Mouse (Mus musculus) megakaryocyte, adult 5-6 weeks (primary cell): Measurements from ENCODE around the gene Eri3. TPM values are rescaled to one million over a fixed set of nuclear protein-coding genes. Genes with fewer than 3 reads are reported as not detected.

Experiments used
- ATAC-seq: 2 replicates; pipeline ENCODE4 v1.8.0; 2016; ENCODE audit warnings: mild to moderate bottlenecking, inconsistent platforms; ENCODE audit not compliant: poor library complexity, severe bottlenecking
- total RNA-seq, 2 experiments: library from RNA; stranded (forward) in 1 of 2; stranded (reverse) in 1 of 2; fragments of 153-499, 151-499 nt in 1 of 2; fragments of 221-1000, 200-1000 nt in 1 of 2; gene quantifications; 2 replicates each; pipeline versions ENCODE4 v1.2.3 to v1.2.4; 2015 to 2017

Gene Eri3
- total RNA-seq, 2 experiments from 2014 or later, result 13.3 to 36.8 TPM

DNA sequence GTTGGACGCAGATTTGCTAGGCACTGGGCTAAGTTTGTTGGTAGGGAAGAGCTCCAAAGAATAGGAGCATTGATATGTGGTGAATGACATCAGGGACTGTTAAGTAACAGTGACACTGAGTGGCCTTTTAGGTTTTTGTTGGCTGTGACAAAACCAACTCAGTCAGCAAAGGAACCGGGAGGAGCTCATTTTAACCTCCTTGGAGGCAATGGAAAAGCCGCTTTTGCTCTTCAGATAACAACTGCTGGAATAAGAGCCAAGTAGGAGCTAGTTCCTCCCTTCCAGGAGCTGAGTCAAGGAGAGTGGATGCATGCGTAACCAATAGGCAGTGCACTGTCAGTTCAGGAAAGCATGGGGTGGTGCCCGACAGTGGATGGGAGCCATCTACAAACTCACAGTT is 20.8 kb downstream of the Eri3 start:
- no peak for ATAC-seq

DNA sequence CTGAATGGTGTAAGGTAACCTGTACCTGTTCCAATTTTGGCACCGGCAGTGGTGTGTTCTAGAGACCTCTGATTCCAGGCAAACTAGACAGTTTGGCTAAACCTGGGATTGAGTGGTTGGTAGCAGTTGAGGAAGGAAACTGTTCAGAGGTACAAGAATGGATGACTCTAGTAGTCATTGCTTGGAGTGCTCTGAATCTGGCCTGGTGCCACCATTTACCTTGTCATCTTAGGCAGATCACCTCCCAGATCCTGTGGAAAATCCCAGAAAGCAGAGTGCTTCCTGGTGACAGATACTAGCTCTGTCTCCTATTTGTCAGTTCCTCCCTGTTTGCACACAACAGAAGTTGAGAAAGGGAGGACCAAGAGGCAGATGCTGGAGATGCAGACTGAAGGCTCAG is 27.4 kb downstream of the Eri3 start:
- no peak for ATAC-seq

DNA sequence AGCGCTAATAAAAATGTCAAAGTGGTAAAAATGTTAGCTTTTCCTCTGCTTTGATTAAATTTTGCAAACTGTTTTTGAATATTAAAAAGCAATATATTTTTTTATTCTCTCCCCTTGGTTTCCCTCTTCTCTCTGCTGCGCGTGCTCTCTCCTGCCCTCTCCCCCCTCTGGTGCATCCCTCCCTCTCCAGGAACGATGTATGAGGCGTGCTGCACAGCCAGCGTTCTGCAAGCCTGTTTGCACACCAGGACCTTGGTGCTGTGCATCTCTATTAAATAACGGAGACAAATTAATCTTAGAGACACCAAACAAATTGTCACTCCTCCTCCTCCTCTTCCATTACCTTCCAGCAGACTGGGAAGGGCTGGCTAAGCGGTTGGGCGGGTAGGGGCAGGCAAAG is 31.5 kb downstream of the Eri3 start:
- no peak for ATAC-seq

DNA sequence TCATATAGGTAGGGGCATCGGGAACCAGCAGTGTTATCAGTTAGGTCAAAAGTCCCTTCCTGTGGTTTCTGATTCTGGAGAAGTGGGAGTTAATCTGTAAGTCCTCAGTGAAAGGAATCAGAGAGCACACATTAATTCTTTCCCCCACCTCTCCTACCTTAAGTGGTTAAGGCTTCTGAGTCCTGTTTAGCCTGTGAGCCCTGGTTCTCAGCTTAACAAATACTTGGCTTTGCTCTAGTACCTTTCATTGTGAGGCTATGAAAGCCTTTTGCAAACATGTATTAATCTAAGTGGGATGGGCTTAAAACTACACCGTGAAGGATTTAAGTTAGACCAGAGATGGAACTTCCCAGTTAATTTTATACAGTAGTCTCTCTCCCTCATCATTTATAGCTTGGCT is 35.8 kb downstream of the Eri3 start:
- ATAC-seq, result no peak

DNA sequence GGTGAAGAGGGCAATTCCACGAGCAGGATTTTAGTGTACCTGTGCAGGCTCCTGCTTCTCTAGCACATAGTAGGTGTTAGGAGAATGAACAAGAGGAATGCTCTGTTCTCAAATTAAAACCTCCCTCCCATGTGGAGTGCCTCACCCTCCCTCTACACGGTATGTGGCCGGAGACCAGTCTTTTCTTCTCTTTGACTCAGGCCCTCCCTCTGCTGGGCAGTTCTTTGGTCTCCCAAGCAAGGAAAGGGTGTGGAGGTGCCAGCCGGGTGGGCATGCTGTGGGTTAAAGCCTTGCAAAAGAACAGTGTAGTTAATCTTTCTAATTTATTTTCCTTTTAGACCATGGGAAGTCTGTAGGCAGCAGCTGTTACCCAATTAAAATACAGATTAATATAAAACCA is 37.3 kb downstream of the Eri3 start:
- no peak for ATAC-seq

DNA sequence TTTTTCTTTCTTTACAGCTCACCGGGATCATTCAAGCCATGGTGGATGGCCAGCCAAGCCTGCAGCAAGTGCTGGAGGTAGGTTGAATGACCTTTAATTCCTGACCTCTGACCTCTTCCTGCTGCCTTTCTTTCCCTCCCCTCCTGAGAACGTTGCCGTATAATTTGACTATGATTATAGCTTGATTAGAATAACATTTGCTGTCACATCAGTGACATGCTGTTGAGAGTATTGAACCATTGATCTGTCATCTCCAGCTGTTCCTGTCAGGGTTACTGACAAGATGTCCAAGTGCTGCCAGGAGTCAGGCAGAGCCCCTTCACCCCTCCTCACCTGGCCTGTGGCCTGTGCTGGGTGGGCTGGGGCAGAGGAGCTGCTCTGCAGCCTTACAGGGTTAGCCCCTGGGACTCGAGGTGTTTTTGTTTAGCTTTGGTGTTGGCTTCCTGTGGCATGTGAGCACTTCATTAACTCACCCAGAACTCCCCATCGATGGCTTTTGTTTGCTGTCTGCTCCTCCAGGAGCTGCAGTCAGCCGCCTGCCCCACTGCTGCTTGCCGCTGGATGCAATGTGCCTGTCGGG is 39.0 kb downstream of the Eri3 start:
- no peak for ATAC-seq

DNA sequence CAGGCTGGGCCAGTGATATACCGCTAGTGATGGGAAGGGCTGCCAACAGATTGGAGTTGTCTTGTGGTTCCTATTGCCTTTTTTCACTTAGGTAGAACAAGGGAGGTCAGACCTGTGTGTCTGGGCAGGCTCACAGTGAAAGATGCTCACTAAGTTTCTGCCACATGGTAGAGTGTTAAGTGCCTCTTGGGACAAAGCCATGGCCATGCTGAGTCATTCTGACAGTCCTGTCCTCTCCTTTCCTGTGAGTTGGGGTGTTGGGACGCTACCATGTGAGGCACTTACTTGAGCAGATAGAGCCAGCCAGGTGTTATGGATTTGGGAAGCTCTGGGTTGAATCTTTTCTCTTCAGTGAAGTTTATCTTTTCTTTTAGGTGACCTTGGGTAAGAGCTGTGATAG is 40.6 kb downstream of the Eri3 start:
- ATAC-seq, result no peak

DNA sequence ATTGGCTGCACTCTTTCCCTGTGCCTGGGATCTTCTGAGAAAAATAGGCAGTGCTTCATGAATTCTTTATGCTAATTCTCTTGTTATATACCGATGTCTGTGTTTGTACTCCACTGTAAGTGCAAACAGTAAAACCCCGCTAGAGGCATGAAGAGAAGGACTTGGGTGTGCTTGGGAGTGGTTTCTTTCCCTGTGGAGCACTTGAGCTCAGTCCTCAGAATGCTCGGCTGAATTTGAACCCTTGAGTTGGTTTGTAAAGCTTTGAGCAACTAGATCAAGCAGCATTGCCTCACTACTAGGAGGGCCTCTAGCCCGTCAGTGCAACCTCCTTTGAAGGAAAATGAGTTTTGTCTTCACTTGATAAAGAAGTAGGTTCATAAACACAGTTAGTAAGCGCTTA is 42.0 kb downstream of the Eri3 start:
- no peak for ATAC-seq

DNA sequence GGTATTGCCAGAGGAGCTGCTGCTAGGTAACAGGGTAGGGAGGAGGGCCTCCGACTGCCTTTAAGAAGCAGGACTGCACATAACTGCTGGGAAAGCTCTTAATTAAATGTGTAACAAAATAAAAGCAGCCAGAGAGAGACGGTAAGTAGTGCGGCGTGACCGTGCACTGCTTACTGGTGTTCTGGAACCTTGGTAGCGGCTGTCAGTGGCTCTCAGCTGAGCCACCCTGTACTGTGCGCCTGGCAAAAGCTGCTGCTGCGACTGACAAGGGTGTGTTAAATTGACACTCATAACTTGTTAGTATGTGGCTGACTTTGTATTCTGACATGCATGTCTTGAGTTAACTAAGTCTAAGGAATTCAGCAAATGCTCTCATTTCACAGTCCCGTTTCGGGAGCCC is 45.1 kb downstream of the Eri3 start:
- no peak for ATAC-seq

DNA sequence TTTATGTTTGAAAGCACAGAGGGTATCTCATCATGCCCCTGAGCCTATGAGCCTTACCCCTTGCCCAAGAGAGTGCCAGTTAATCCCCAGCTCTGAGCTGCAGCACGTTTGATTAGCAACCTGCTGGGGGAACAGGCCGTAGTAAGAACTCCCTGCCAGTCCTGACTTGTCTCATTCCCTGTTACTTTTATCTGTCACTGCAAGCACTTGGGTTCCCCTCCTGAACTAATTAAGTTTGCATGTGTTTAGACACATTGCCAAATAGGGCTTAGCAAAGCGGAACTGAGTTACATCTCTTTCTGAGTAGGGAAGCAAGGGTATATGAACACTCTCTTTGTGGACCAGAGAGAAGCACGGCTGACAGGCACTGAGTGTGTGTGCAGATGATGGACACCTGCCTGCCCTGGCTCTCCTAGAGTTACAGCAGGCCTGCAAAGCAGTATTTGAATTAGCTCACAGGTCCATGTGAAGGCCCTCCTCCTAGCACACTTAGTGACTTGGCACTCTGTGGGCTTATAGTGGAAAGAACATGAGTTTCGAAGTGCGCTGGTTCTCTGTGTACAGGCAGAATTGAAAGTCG is 49.9 kb downstream of the Eri3 start:
- ATAC-seq, result no peak

DNA sequence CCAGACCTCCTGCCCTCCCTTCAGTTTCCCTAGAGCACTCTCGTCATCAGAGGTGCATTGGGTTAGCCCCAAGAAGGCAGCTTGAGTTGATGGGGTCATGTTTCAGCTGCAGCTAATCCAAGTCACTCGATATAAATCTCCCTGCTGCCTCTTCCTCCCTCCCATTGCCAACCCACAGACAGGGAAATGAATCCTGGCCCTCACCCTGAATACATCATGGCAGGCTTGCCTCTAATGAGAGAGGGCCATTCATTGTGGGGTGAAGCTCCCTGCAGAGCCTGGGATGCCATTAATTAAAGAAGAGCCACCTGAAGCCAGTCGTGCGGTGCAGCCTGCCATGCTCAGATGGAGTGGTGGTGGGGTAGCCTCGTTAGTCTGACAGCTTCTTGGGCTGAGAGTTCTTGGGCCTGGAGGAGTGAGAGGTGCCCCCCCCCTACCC is 51.2 kb downstream of the Eri3 start:
- no peak for ATAC-seq

DNA sequence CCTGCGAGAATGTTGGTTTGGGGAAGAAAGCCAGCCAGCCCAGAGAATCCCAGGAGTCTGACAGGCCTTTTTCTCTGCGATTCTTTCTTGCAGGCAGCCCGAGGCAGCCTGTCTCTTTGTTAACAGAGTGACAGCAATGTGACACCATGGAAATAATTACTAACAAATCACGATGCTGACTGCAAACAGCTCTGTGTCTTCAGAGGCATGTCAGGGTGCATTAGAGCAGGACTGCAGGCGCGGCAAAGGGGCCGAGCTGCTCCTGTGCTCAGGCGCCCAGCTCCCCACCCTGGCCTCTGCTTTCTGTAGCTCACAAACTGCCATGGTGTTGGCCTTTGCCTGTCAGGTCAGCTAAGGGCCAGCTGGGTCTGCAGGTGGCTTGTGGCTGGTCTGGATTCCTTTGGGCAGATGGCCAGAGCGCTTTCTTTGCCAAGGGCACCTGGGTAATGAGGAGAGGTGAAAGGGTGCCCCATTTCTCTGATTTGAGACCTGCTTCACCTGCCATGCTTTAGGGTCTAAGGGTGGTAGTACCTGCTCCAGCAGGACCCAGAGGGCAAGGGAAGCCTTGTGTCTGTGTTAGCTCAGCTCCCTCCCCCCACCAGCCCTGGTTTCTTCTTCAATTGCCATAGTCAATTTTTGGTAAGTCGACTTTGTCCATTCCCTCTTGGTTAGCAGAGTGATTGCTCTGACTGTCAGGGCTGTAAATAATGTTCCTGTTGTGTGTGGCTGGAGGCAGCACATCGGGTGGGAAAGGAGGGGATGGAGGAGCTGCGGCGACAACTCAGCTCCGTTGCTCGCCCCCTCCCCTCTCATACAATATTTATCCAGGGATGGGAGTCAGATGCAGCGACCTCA is 55.2 kb downstream of the Eri3 start:
- no peak for ATAC-seq

DNA sequence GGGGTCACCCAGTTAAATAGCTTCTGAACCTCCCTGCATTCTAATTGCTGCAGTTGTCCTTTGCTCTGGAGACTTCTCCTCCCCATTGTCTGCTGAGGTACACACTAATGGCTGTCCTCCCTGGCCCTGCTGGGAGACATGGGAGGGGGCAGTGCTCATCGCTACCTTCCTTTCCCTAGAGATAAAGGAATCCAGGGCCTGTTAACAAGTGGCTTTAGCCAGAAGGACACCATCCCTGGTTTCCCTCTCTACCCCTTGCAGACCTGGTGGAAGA is 55.7 kb downstream of the Eri3 start:
- ATAC-seq, result no peak

DNA sequence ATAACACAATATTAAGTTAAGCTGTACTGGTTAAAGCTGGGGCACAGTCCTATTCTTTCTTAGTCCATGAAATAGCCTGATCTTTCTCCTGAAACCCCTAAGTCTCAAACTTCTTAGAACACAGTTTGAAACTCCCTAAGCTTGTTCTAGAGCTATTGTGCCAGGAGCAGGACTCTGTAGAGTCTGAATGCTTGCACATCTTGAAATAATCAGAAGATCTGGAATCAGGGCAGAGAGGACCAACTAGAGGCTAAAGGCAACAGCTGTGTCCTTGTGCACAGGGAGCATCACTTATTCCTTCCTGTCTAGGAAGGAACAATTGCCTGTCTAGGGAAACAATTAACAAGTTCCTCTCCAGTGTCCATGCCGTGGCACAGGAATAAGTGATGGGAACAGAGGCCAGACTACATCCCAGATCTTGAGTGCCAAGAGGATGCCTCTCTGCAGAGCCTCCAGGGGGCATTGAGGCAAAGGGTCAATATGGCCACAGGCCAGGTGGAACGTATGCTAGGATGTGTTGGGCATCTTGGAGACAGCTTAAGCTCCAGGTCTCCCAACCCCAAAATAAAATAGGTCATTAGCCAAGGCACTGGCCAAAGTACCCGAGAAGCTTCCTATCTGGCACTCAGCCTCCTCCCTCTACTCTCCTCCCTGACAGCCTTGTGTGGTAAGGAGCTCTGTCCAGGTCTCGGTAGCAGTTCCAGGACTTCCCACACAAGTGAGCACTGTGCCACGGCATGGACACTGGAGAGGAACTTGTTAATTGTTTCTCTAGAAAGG is 56.9 kb downstream of the Eri3 start:
- ATAC-seq, result no peak

DNA sequence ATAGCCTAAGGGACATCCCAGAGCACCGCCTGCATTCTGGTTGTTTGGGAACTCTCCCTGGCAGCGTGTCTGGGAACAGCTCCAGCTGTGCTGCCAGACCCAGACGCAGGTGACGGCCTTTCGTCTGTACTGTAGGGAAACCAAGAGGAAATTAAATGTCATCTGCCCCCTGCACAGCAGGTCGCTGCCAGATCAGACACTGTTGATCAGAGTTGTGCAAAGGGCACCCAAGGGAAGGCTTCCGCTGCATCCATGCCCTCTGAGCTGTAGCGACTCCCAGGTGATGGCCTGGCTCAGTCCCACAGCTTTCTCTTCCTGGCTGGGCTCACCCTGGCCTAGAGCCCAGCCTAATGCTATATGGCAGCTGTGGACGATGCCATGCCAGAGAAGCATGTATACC is 58.1 kb downstream of the Eri3 start:
- no peak for ATAC-seq

DNA sequence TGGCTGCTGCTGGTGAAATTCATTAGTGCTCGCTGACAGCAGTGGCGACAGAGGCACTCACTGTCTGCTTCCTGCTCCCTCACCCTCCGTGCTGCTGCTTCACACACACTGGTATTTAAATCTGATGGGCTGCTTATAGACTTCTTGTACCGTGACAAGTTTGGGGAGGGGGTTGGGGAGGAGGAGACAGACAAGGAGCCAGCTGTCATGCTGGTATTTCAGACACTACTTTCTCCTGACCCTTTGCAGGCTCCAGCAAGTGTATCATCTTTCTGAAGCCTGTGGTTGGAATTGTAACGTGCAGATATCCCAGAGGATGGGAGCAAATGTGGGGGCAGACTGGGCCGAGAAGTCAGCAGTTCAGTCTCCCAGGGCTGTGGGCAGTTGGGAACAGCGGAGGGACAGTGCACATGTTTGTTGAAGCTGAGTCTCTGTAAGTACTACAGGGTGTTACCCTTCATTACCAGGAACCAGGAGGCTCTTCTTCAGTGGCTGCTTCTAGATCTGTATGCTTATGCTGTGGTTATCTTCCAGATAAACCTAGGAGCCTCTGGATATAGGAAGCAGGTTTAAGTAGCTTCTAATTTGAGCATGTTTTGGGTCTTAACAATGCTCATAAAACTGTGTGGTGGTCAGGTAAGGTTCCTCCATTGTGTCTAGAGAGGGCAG is 59.3 kb downstream of the Eri3 start:
- ATAC-seq, result no peak

DNA sequence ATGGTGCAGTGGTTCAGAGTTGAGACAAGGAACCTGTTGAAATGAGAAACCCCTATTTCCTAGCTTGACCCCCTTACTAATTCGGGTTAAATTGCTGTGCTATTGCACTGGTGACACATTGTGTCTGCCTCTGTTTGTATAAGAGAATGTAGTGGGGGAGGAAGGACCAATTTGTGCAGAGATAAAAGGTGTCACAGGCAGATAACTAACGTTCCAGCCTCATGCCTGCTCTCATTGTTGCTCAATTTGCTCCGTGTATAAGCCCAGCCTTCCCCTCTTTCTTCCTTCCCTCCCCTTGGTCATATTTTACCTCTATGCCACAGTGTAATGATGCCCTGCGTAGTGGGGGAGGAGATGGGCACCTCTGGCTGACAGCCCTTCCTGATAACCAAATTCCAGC is 61.2 kb downstream of the Eri3 start:
- ATAC-seq, result no peak

DNA sequence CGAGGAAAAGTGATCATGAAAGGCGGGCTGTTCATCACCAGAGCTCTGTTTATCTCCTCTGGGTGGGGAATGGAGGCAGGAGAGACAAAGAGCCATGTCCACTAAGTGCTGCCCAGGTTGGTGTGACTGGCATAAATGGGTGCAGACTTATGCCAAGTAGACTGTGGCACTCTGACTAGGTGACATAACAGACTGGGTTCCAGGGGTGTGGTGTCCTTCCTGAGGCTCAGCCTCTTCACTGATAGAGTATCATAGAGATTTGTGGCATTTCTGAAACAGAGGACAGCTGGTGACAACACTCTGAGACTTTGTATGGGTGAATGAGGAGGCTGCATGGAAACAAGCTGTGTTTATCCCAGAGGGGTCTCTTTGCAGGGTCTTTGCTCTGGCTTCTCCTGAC is 61.6 kb downstream of the Eri3 start:
- ATAC-seq, result no peak

DNA sequence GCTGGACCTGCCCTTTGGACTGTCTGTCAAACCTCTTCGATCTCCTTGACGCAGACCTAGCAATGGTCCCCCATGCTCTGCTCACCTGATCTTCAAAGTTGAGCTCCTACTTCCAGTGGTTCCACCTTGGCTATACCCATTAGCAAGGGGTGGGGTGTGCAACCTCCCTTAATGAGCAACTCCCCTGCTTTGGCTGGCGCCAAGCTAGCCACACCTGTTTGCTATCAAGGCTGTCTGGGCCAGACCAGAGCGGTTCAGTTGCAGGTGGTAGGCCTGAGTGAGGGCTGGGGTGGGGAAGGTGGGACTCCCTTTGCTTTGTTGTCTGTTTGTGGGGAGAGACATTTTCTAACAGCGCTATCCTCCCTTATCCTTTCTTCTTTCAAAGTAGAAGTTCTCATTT is 62.5 kb downstream of the Eri3 start:
- no peak for ATAC-seq

DNA sequence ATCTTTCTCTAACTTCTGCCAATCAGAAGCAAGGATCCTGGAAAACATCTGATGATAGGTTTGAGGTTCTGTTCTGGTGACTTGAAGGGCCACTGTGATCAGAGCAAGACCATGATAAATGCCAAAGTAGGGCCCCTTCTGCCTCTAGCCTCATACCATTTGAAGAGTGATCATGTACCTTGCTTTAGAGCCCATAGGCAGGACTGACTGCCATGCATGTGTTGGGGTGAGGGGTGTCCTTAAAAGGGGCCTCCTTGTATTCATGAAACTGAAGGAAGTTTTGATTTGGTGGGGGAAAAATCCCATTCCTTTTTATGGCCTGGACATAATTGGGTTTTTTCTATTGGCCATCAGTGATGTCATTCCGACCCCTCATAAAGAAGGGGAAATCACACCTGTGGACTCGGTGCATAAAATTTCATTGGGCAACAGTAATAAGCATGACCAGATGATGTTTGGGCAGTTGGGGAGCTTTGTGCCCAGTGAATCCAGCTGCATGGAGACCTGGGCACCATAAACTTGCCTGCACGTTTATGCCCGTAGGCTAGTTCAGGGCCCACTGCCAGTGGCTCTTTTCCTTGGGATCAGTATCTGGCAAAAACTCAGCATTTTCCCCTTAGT is 63.1 kb downstream of the Eri3 start:
- no peak for ATAC-seq

DNA sequence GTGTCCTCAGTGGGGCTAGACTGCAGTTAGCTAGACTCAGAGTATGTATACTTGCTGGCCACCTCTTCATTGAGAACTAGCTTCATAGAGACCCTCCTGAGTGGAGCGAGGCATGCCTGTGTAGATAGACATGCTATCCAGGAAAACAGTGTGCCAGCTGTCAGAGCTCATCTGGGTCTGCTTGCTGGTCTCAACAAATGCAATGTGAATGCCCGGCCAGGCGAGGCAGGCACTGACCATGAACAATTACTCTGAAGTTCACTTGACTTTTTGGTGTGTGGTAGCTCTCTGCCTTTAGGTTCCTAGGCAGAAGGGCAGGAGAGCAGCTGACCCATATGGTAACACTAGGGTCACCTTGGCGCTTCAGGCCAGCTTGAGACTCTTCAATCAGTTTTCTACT is 66.4 kb downstream of the Eri3 start:
- ATAC-seq, result no peak
